Mouse (Mus musculus): Measurements from ENCODE around the gene Pcyt2. TPM values are rescaled to one million over a fixed set of nuclear protein-coding genes. Genes with fewer than 3 reads are reported as not detected.
A peak's percentile ranks its signal among the peaks of the same experiment; 100 is the strongest.

Gene Pcyt2
- total RNA-seq, 2 experiments from 2014 or later, result 36.6 to 41.4 TPM

GRCm38 (mm10) chr11:120618619-120619535, 1.1 kb upstream of the Pcyt2 start:
- peak in 1 of 2 experiments; percentile 12 for DNase-seq (ENCODE audit: low spot score in 2 of 2)

DNA sequence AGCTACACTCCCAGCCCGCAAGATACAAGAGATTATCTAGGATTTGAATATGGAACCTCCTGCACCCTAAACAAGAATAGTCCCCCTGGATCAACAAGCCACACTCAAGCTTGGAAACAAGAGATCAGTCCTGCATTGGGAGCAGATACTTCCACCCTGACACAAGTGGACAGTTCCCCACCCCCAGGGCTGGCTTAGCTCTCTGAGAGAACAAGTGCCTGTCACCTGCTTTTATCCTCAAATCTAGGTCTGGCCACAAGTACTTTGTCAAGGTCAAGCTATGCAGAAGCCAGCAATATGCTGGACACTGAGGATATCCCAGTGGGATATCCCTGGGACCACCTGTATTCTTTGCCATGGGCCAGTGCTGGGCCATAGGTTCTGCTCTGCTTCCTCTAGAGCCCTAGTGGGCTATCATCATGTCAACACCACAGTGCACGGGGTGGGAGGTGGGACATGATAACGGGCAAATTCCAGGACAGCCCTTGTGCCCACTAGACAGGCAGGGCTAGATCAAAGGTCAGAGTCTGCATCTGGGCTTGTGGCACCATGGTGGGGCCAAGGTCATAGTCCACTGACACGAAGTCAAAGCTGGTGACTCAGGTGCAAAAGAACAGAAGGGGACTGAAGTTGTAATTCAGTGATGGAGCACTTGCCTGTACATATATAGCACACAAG, 980 bp downstream of the Pcyt2 start:
- DNase-seq (ENCODE audit: low spot score in 2 of 2), result no peak

DNA sequence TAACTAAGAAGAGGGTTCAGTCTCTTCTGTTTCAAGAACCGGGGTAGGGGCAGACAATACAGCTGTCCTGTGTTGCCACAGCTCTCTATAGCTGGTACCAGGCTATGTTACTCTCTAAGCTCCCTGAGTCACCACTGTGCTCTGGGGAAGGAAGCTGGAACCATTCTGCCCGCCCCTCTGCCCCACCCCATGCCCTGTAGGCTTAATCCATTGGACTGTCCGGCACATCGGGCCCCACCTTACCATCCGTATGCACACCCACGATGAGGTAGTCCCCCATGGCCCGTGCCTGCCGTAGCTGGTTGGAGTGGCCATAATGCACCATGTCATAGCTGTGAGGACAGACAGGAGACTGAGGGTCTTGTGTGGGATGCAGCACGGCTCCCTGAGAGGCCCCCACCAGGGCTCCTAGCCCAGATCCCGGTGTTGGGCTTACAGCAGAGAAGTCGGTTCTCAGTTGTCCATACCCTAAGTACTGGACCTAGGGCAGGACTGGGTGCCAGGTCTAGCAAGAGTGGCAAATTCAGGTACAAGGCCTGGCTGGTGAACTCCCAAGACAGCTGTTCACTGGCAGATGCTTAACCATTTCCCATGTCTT, 2.0 kb downstream of the Pcyt2 start:
- no peak for DNase-seq (ENCODE audit: low spot score in 2 of 2)

GRCm38 (mm10) chr11:120615167-120615566, 2.6 kb downstream of the Pcyt2 start:
- DNase-seq (ENCODE audit: low spot score in 2 of 2), result no peak

DNA sequence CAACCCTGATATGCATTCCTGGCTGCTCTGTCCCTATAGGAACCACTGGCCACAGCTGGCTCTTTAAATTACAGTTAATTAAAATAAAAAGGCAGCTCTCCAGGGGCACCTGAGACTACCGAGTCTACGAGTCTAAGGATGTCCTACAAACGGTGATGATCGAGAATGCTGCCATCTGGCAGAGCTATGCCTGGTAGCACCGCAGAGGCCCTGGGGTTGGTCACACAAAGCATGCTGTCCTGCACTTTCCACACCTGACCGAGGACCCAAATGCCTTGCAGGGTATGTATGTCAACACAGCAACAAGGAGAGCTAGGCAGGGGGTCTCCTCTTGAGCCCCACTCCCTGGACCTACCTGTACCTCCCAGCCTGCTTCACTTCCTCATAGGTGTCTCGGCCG, 3.8 kb downstream of the Pcyt2 start:
- no peak for DNase-seq (ENCODE audit: low spot score in 2 of 2)

DNA sequence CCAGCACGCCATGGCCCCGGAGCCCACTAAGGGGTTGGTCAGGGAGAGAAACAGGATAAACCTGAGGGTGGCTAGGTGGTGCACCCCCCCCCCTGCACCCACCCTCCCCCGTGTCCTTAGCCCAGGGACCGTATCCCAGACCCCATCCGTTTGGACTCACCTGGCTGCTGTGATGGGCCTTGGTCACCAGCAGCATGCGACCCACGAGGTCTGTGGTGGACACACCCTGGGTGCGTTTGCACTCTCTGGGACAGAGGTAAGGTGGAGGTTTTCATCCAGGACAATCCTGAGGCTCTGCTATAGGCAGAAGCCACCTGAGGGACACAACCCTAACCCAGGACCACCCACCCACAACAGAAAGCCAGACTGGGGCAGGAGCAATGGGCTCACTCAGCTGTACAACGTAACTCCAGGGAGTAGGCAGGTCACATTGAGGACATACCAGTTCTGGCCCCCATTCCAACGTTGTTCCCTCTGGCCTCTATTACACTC, 4.2 kb downstream of the Pcyt2 start:
- DNase-seq (ENCODE audit: low spot score in 2 of 2), result no peak

DNA sequence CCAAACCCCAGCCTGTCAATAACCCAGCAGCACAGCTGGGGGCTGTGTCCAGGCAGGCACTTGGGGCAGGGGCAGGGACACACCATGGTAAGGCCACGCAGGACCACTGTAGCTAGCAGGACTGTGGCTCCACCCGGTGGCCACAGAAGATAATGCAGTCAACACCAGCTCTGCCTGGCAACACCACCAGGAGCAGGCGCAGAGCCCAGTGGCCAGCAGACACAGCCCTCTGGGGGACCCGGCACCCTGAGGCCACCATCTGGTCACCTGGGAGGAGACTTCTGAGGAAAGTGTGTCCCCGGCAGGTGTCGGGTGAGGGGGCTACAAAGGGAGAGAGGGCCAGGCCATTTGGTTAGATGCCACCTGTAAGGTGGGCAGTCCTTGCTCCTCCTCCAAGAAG, 5.0 kb downstream of the Pcyt2 start:
- DNase-seq (ENCODE audit: low spot score in 2 of 2), result peak; percentile 61 to 79

- DNase-seq (ENCODE audit: low spot score in 2 of 2), result no peak
Measured at GRCm38 (mm10) chr11:120610477-120611046, 7.2 kb downstream of the Pcyt2 start.

DNA sequence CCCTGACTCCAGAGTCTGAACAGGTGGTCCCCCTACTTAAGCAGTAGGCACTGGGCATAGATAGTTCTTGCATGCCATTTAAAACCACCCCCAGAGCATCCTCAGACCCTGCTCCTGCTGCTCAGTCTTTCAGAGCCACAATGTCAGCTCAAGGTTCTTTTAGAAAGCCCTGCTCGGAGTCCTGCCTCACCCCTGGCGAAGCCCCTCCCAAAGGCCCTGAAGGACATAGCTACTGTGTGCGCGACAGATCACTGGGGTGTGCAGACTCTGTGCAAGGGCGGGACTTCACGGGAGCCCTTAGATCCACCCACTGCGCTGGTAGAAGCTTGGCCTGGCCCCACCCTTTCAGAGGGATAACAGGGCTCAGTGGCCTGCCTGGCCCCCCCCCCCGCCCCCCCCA, 8.5 kb downstream of the Pcyt2 start:
- DNase-seq (ENCODE audit: low spot score in 2 of 2), result no peak

GRCm38 (mm10) chr11:120608241-120609034, 9.3 kb downstream of the Pcyt2 start, which contains the start of gene Npb:
TSS of gene Npb (plus strand) at chr11:120608477.
- DNase-seq (ENCODE audit: low spot score in 2 of 2), result peak in 1 of 2 experiments; percentile 16

DNA sequence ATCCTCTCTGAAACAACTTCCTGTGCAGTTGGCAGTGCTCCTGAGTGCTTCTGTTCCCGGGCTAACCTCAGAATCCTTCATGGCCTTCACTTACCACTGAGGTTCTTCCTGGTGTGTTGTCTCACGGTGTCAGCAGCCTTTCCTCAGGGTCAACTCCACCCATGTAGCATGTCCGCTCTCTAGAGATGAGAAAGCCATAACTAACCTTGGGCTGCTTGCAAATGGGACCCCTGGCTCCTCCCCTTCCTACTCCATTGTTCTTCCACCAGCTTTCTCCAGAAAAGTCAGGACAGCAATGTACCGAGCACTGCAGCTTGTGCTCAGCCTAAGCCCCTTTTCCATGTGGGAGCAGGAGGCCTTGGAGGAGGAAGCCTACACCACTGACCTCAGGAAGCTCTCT, 11.0 kb downstream of the Pcyt2 start:
- no peak for DNase-seq (ENCODE audit: low spot score in 2 of 2)

- DNase-seq (ENCODE audit: low spot score in 2 of 2), result no peak
Measured at GRCm38 (mm10) chr11:120605667-120606066, 12.1 kb downstream of the Pcyt2 start.

DNA sequence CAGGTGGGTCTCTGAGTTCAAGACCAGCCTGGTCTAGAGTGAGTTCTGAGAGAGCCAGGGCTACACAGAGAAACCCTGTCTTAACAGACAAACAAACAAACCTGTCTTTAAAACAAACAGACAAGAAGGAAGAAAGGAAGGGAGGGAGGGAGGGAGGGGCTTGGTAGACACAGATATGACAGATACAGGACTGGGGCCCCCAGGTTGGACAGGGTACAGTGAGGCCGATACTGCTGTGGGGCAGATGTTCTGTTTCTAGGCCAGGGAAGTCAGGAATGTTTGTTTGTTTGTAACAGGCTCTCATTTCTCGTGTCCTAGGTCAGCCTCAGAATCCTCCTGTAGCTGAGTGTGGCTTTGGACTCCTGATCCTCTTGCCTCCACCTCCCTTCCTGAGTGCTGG, 14.2 kb downstream of the Pcyt2 start:
- DNase-seq (ENCODE audit: low spot score in 2 of 2), result no peak

DNA sequence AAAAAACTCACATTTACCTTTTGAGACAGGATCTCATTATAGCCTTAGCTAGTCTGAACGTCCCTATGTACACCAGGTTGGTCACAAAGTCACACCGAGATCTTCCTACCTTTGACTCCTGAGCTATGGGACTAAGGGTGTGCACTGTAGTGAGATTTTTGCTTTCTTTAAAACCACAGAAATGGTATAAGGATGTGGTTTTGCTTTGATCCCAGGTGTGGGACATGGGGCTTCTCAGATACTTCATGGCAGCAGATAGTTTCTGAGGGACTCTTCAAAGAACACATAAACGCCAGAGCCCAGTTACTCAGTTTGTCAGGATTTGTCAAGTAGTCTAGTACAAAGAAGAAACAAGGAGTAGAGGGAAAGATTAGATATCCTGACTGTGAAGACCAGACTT, 17.0 kb downstream of the Pcyt2 start:
- DNase-seq (ENCODE audit: low spot score in 2 of 2), result no peak

GRCm38 (mm10) chr11:120598990-120599549, 18.7 kb downstream of the Pcyt2 start:
- no peak for DNase-seq (ENCODE audit: low spot score in 2 of 2)

DNA sequence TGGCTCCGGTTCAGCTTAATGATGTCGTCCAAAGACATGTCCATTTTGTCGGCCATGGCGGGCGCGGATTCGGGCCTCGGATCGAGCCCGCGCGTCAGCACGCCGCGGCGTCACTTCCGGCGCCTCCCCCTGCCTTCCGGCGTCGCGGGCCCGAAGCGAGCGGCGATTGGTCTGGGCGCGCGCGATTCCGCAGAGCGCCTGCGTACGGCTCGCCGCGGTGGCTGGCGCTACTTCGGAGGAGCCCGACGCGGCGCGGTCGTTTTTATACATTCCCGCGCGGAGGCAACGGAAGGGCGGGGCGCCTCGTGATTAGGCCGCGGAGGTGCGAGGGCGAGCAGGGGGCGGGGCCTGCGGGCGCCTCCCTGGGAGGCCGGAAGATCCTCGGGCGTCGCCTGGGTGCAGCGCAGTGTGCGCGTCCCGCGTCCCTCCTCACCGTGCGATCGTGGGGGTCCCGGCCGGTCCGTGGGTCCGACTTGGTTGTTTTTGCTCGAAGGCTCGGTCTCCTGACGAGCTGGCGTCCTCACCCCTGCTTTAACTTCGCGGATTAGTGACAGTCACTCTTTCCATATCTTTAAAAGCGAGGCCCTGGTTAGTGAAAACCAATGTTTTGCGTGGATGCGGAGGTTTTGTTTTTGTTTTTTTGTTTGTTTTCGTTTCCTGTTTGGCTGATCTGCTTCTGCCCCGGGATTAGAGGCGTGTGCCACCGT, 19.3 kb downstream of the Pcyt2 start, which contains the start of the genes Alyref and Anapc11:
TSS of gene Alyref (minus strand) at position 83 of the 707 bp plus-strand sequence.
TSS of gene Anapc11 (plus strand) at position 139 of the 707 bp plus-strand sequence.
- peak; percentile 94 to 96 for DNase-seq (ENCODE audit: low spot score in 2 of 2)

DNA sequence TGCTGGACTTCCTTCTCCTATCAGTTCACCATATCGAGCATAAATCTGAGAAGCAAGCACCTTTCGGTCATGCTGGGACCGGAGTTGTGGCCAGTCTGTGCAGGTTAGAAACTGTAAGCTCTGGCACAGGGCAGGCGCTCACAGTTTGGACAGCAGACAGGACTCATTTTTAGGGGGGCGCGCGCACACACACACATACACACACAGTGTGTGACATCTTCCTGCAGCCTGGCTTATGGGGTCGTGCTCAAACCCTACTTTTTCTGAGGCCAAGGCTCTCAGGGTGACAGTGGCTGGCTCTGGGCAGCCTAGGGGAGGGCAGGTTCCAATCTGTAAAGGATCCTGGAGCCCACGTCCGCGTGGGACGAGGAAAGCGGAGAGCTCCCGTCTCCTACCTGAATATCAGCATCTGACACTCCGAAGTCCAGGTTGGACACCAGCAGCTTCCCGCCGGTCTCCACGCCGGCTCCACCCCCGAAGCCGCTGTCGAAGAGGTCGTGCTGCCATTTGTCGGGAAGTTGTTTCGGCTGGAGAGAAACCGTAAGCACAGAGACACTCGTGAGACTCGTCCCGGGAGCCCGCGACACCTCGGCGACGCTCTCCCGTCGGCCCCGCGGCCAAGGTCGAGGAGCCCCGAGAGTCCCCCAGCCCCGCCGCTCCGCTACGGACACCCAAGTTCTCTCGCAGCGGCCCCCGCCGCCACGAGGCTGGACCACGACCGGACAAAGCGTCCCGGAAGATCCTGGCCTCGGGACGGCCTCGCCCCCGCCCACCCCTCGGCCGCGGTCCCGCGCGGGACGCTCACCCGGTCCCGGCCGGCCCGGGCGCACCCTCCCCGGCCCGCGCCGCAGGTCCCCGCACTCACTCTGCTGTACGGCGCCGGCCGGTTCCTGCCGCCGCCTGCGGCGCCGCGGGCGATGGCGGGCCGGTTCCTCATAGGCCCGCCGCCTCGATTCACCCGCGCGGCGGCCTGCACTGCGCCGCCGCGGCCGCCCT, 20.2 kb downstream of the Pcyt2 start:
- DNase-seq (ENCODE audit: low spot score in 2 of 2), result no peak

GRCm38 (mm10) chr11:120588531-120588930, 29.2 kb downstream of the Pcyt2 start:
- DNase-seq (ENCODE audit: low spot score in 2 of 2), result no peak
